12 mouse cellular contexts compared by ENCODE assay signal in the genomic region with DNA sequence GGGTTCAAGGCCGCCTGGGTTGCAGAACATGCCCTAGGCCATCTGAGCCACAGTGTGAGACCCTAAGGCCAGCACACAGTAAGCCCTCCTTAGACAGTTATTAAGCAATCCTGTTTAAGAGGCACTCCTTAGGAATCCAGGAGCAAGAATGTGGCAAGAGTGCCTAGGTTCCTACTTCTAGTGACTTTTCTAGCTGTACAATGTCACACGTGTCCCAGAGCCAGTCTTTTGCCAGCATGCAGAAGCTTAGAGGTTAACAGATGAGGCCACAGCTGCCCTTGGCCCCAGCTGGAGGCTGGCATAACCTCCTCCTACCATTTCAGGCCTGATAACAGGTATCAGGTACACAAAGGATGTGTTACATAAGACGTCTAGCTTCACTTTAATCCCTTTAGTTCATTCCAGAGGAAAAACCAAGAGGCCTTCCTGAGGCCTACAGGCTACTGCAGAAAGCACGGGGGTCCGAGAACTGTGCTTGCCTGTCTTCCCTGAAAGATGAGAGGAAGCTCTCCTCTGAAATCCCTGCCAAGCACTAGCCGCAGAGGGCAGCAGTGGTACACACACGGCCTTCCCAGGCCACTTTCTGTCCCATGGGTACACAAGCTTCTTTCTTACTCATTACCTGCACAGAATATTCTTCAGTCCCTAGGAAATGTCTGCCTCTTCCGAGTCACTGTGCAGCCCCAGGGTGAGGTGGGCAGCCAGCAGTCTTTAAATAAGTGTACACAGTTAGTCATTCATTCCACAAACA. TPM values are rescaled to one million over a fixed set of nuclear protein-coding genes. Genes with fewer than 3 reads are reported as not detected.
A peak's percentile ranks its signal among the peaks of the same experiment; 100 is the strongest.
DNase-seq lines count a peak whose midpoint lies in the region; ATAC-seq and TF ChIP-seq lines count a peak whose summit lies in the region.
"Had no signal": no experiment of that assay in that cellular context is flagged by ENCODE, and none has a peak within 500 bp of the region (broad histone marks: within the 10 kb centered on the region; RNA-seq: fewer than 3 reads in every experiment).

No protein-coding gene starts in this region.

- H3K4me2 ChIP-seq in lung, embryonic 15.5 days, result no peak overlapping the region
- H3K4me2 ChIP-seq: midbrain, embryonic 12.5 days had no signal

- no peak for TF ChIP-seq EP300 in heart, adult 2 months (IDR thresholded peaks at IDR 0.05; ENCODE audit: insufficient read depth, low read depth, low read length)

- peak overlapping the region; percentile 26 for H3K27ac ChIP-seq in heart, adult 2 months
- H3K27ac ChIP-seq in left cerebral cortex, adult 2 months, result peak overlapping the region; percentile 12; the same call in 1 of the 2 replicates
- no peak overlapping the region for H3K27ac ChIP-seq in bone marrow, adult 2 months (ENCODE audit: control insufficient read depth, insufficient read depth, low read depth, low read length, poor library complexity)
- H3K27ac ChIP-seq in lung, embryonic 15.5 days, result peak overlapping the region; percentile 74
- H3K27ac ChIP-seq: forebrain, embryonic 10.5 days; midbrain, embryonic 12.5 days had no signal

- H3K4me1 ChIP-seq in heart, adult 2 months (ENCODE audit: control insufficient read depth, insufficient read depth, low read length), result peaks cover 44% of the 10 kb centered on the region
- H3K4me1 ChIP-seq in bone marrow, adult 2 months (ENCODE audit: control insufficient read depth, insufficient read depth, low read length), result peaks cover 3% of the 10 kb centered on the region; the same call in 1 of the 2 replicates
- peaks cover 41% of the 10 kb centered on the region for H3K4me1 ChIP-seq in lung, embryonic 15.5 days
- H3K4me1 ChIP-seq: midbrain, embryonic 12.5 days had no signal

- no peak for TF ChIP-seq POLR2A in heart, adult 2 months (IDR thresholded peaks at IDR 0.05; ENCODE audit: insufficient read depth, low read depth, low read length)
- TF ChIP-seq POLR2A in bone marrow, adult 2 months (IDR thresholded peaks at IDR 0.05; ENCODE audit: borderline replicate concordance, control insufficient read depth, low read depth, low read length), result no peak

- H3K4me3 ChIP-seq in heart, adult 2 months, result no peak overlapping the region
- no peak overlapping the region for H3K4me3 ChIP-seq in left cerebral cortex, adult 2 months
- no peak overlapping the region for H3K4me3 ChIP-seq in bone marrow, adult 2 months (replicated peaks; ENCODE audit: control insufficient read depth, low read depth, low read length)
- no peak overlapping the region for H3K4me3 ChIP-seq in lung, embryonic 15.5 days
- H3K4me3 ChIP-seq: forebrain, embryonic 10.5 days; midbrain, embryonic 12.5 days had no signal

- DNase-seq in heart, adult 2 months, result peak in 1 of 2 experiments; percentile 47
- DNase-seq in heart, postnatal 10 days, result no peak
- no peak for DNase-seq in left cerebral cortex, adult 2 months (ENCODE audit: extremely low spot score in 1 of 2, low spot score in 2 of 2)
- DNase-seq in left cerebral cortex, postnatal 10 days (ENCODE audit: extremely low spot score in 1 of 2, low spot score in 2 of 2), result no peak
- DNase-seq in embryo, embryonic 9.5 days (ENCODE audit: extremely low spot score), result no peak
- no peak for DNase-seq in layer of hippocampus, postnatal 36 days
- DNase-seq: cerebellum, postnatal 10 days; thymus, adult 2 months had no signal

- no peaks in the 10 kb centered on the region for H3K9me3 ChIP-seq in lung, embryonic 15.5 days
- H3K9me3 ChIP-seq: midbrain, embryonic 12.5 days had no signal

- intact Hi-C loops in heart, adult 2 months (cut with DNase I), result loop anchor here (5.0 kb wide), 1 partner anchor 108 kb away; no protein-coding TSS in a partner anchor
- intact Hi-C loops in heart, postnatal 10 days (cut with DNase I), result no loop called here
- intact Hi-C loops in left cerebral cortex, adult 2 months (cut with DNase I), result no loop called here
- intact Hi-C loops in left cerebral cortex, postnatal 10 days (cut with DNase I), result no loop called here

- no peak for ATAC-seq in lung, embryonic 15.5 days (ENCODE audit: borderline replicate concordance, extremely low read depth, low FRiP score, low TSS enrichment)

- no peaks in the 10 kb centered on the region for H3K27me3 ChIP-seq in heart, adult 2 months (ENCODE audit: control insufficient read depth, insufficient read depth, low read length)
- H3K27me3 ChIP-seq in lung, embryonic 15.5 days, result no peaks in the 10 kb centered on the region
- H3K27me3 ChIP-seq: midbrain, embryonic 12.5 days had no signal

- H3K79me2 ChIP-seq in heart, adult 2 months (replicated peaks; ENCODE audit: control insufficient read depth, insufficient read depth, low read length), result peaks cover 12% of the 10 kb centered on the region

- H3K9ac ChIP-seq in heart, adult 2 months (ENCODE audit: low read depth, low read length), result peak overlapping the region; percentile 6; the same call in 1 of the 2 replicates
- no peak overlapping the region for H3K9ac ChIP-seq in lung, embryonic 15.5 days
- H3K9ac ChIP-seq: midbrain, embryonic 12.5 days had no signal

- TF ChIP-seq CTCF in heart, adult 2 months (IDR thresholded peaks at IDR 0.05), result peak; percentile 67
- TF ChIP-seq CTCF in left cerebral cortex, adult 2 months (IDR thresholded peaks at IDR 0.05), result peak; percentile 44
- TF ChIP-seq CTCF in bone marrow, adult 2 months (IDR thresholded peaks at IDR 0.05; ENCODE audit: control insufficient read depth, insufficient read depth, low read length), result 0 out of 2 replicates have a peak, but pooled peaks have one; percentile 13

- 54% methylated on average over 8 of the region's 8 CpGs for WGBS in heart, adult 2 months
- WGBS in bone marrow, adult 2 months, result 67% methylated on average over 8 of the region's 8 CpGs
- WGBS in lung, embryonic 15.5 days, result 55% methylated on average over 8 of the region's 8 CpGs

- peaks cover 8% of the 10 kb centered on the region; the same call in 1 of the 2 replicates for H3K36me3 ChIP-seq in heart, adult 2 months (ENCODE audit: control insufficient read depth, insufficient read depth, low read length)
- no peaks in the 10 kb centered on the region for H3K36me3 ChIP-seq in lung, embryonic 15.5 days
- H3K36me3 ChIP-seq: midbrain, embryonic 12.5 days had no signal

RNA-seq across cellular contexts. Expression of a gene that starts 55.5 kb away (rescaled TPM):
- total RNA-seq in heart, adult 2 months (2021), result 100 to 1,000 TPM; 200 to 246 TPM
- 111 and 169 TPM in 2 replicates for polyA plus RNA-seq in heart, adult 2 months (2012; rRNA removed)
- 100 to 1,000 TPM; 162 to 168 TPM for total RNA-seq in heart, postnatal 10 days (2021)
- 100 to 1,000 TPM in 1 of 2 experiments, 10 to 100 TPM in 1; 97.4 to 102 TPM for total RNA-seq in left cerebral cortex, adult 2 months (2021)
- total RNA-seq in left cerebral cortex, postnatal 10 days (2021), result 10 to 100 TPM; 47.5 to 48.6 TPM
- polyA plus RNA-seq in bone marrow, adult 2 months (2011; ENCODE audit: insufficient read depth, insufficient read length, low replicate concordance, missing spikeins), result 47.6 and 48.2 TPM in 2 replicates
- polyA plus RNA-seq in lung, embryonic 15.5 days (2015; fragmentation: Nextera tagmentation; extraction: Ambion mirVana), result 68.1 and 70.9 TPM in 2 replicates
- total RNA-seq in layer of hippocampus, postnatal 36 days (2021), result 100 to 1,000 TPM in 1 of 2 experiments, 10 to 100 TPM in 1; 82.0 to 102 TPM

RNA-seq across cellular contexts. Expression of a gene that starts 58.8 kb away (rescaled TPM):
- 1 to 10 TPM; 9.6 to 9.8 TPM for total RNA-seq in heart, adult 2 months (2021)
- polyA plus RNA-seq in heart, adult 2 months (2012; rRNA removed), result 12.2 and 13.1 TPM in 2 replicates
- 10 to 100 TPM; 15.6 to 20.2 TPM for total RNA-seq in heart, postnatal 10 days (2021)
- total RNA-seq in left cerebral cortex, adult 2 months (2021), result 10 to 100 TPM; 19.5 to 21.5 TPM
- total RNA-seq in left cerebral cortex, postnatal 10 days (2021), result 10 to 100 TPM; 20.1 to 23.4 TPM
- polyA plus RNA-seq in bone marrow, adult 2 months (2011; ENCODE audit: insufficient read depth, insufficient read length, low replicate concordance, missing spikeins), result 7.5 and 12.1 TPM in 2 replicates
- 38.3 and 43.9 TPM in 2 replicates for polyA plus RNA-seq in lung, embryonic 15.5 days (2015; fragmentation: Nextera tagmentation; extraction: Ambion mirVana)
- total RNA-seq in layer of hippocampus, postnatal 36 days (2021), result 10 to 100 TPM; 19.6 to 19.7 TPM

Comparison
In these comparisons a context has a peak if more than half of its experiments do, and no peak if none do; other contexts are left out.
1. CTCF ChIP-seq: peak in every context shown above with its lines; median percentile 67 in heart, adult 2 months; 44 in left cerebral cortex, adult 2 months; 13 in bone marrow, adult 2 months.